Mouse (Mus musculus) hindbrain, postnatal 0 days (tissue): ENCODE results near the gene Dolpp1. TPM values are rescaled to one million over a fixed set of nuclear protein-coding genes. Genes with fewer than 3 reads are reported as not detected.

Experiments used
- ATAC-seq: fragments of 200-750 bp; cut with Nextera tagmentation; 2 replicates; pipeline ENCODE4 v1.8.0; 2017; ENCODE audit warnings: mild to moderate bottlenecking, moderate TSS enrichment, moderate library complexity
- DNase-seq: peaks from one replicate; pipeline ENCODE4 v3.0.0-alpha.2; 2015; ENCODE audit warnings: low spot score
- H3K27ac ChIP-seq: fragments of 300-500 bp; sonication (generic); 2 replicates; pipeline ENCODE4 v1.5.1; 2014; ENCODE audit warnings: mild to moderate bottlenecking
- H3K27me3 ChIP-seq: fragments of 300-500 bp; sonication (generic); 2 replicates; pipeline ENCODE4 v1.6.1; 2014; ENCODE audit warnings: low read length, mixed read lengths; ENCODE audit not compliant: insufficient read depth
- H3K36me3 ChIP-seq: fragments of 300-500 bp; sonication (generic); 2 replicates; pipeline ENCODE4 v1.6.1; 2014; ENCODE audit warnings: low read length, mixed read lengths; ENCODE audit not compliant: insufficient read depth
- H3K4me1 ChIP-seq: fragments of 300-500 bp; sonication (generic); 2 replicates; pipeline ENCODE4 v1.6.1; 2014; ENCODE audit warnings: antibody characterized with exemption, low read length, mixed read lengths; ENCODE audit not compliant: insufficient read depth
- H3K4me2 ChIP-seq: fragments of 300-500 bp; sonication (generic); 2 replicates; pipeline ENCODE4 v1.6.1; 2014; ENCODE audit warnings: low read depth, mild to moderate bottlenecking, low read length, moderate library complexity, mixed read lengths
- H3K4me3 ChIP-seq: fragments of 300-500 bp; sonication (generic); 2 replicates; pipeline ENCODE4 v1.5.1; 2014; ENCODE audit warnings: low read length
- H3K9ac ChIP-seq: fragments of 300-500 bp; sonication (generic); replicated peaks from 2 replicates; pipeline ENCODE4 v1.6.1; 2014; ENCODE audit warnings: mild to moderate bottlenecking, low read length, moderate library complexity, mixed read lengths
- H3K9me3 ChIP-seq: fragments of 300-500 bp; sonication (generic); 2 replicates; pipeline ENCODE4 v1.6.1; 2016; ENCODE audit warnings: low read length, mixed read lengths
- CTCF ChIP-seq: IDR thresholded peaks from 2 replicates; pipeline ENCODE4 v1.5.1; 2016; ENCODE audit warnings: antibody characterized with exemption, control low read depth, low read depth
- WGBS: fragments of 180-500 bp; shearing (Covaris S2); extraction: QIAGEN DNeasy Blood & Tissue Kit; methylation state at CpG from one replicate; pipeline ENCODE4 v1.1.7; 2014; 5-methylcytosine and 5-hydroxymethylcytosine counted together
- polyA plus RNA-seq: library from polyadenylated mRNA; unstranded; fragments of >200 nt; fragmentation: Nextera tagmentation; extraction: Ambion mirVana; gene quantifications from 2 replicates; pipeline ENCODE4 v1.2.1, GENCODE M21; 2015
- total RNA-seq: library from RNA; depleted of rRNA; stranded (reverse); fragments of >200 nt; gene quantifications from 2 replicates; pipeline ENCODE4 v1.2.3, GENCODE M21; 2014

Gene Dolpp1
- total and polyA plus RNA-seq, 2 experiments from 2014 or later: 49.4 to 119 TPM

- H3K9me3 ChIP-seq: no peaks in the 10 kb centered on the region
- H3K36me3 ChIP-seq: peaks cover 32% of the 10 kb centered on the region
- H3K9ac ChIP-seq: peak overlapping the region; percentile 6; the same call in 1 of the 2 replicates
- H3K27me3 ChIP-seq: no peaks in the 10 kb centered on the region
- H3K4me2 ChIP-seq: no peak overlapping the region
- WGBS: 14% methylated on average over 20 of the region's 20 CpGs
- DNase-seq (peak; percentile 36), ATAC-seq (peak; percentile 54; the same call in 1 of the 2 replicates)
- no peak overlapping the region for H3K4me3 ChIP-seq
- 0 out of 2 replicates have a peak, but pooled peaks have one; percentile 4 for TF ChIP-seq CTCF
- no peaks in the 10 kb centered on the region; the same call in 1 of the 2 replicates for H3K4me1 ChIP-seq
- H3K27ac ChIP-seq: peak overlapping the region; percentile 74
These were observed 7.4 kb downstream of the Dolpp1 start for GRCm38 (mm10) chr2:30399191-30400171.

DNA sequence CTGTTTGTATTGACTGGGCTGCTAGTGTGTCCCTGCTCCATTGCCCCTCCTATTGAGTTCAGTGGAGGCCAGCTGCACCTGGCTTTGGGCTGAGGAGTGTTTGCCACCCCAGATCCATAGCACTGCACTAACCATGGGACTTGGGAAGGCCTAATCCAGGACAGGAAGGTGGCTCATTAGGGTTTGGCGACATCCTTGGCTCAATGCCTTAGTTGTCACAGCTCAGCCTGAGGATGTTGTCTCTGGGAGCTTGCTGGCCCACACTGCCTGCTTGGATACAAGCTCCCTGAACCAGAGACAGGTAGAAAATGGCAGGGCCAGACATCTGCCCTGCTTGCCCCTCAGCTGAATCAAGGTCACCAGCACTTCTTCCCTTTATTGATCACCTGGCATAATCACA lies 9.5 kb downstream of the Dolpp1 start:
- WGBS: 53% methylated on average over 1 of the region's 1 CpGs
- ATAC-seq: no peak
- H3K4me2 ChIP-seq: no peak overlapping the region
- no peak overlapping the region for H3K9ac ChIP-seq
- H3K27ac ChIP-seq: no peak overlapping the region
- H3K27me3 ChIP-seq: no peaks in the 10 kb centered on the region
- no peak overlapping the region for H3K4me3 ChIP-seq
- no peaks in the 10 kb centered on the region; the same call in 1 of the 2 replicates for H3K4me1 ChIP-seq
- TF ChIP-seq CTCF: no peak
- no peaks in the 10 kb centered on the region for H3K9me3 ChIP-seq
- DNase-seq: no peak
- H3K36me3 ChIP-seq: peaks cover 42% of the 10 kb centered on the region

DNA sequence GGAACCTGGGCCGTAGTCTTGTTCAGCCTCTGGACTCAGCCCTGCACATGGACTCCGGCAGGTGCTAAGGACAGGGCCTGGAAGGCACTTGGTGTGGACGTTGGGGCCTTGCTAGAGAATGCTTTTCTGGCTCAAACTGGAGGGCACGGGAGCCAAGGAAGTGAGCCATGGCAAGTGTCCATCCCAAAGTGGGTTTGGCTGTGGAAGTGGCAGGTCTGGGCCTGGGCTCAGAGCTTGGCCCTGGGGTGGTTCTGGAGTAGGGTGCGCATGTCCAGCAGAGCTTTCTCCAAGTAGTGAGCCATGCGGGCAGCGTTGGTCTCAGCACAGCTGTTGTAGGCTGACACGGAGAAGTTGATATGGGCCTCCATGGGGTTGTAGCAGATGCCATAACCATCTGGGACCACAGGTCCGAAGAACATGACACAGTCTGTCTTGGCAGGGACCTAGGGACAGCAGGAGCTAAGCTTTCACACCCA lies 10.3 kb downstream of the Dolpp1 start:
- 66% methylated on average over 9 of the region's 9 CpGs for WGBS
- no peak for TF ChIP-seq CTCF
- no peaks in the 10 kb centered on the region for H3K27me3 ChIP-seq
- no peak overlapping the region for H3K4me2 ChIP-seq
- no peak overlapping the region for H3K9ac ChIP-seq
- H3K27ac ChIP-seq: no peak overlapping the region
- H3K4me3 ChIP-seq: no peak overlapping the region
- ATAC-seq (no peak), DNase-seq (peak; percentile 20)
- no peaks in the 10 kb centered on the region; the same call in 1 of the 2 replicates for H3K4me1 ChIP-seq
- H3K9me3 ChIP-seq: no peaks in the 10 kb centered on the region
- peaks cover 41% of the 10 kb centered on the region; the same call in 1 of the 2 replicates for H3K36me3 ChIP-seq

GRCm38 (mm10) chr2:30402843-30403242 lies 10.8 kb downstream of the Dolpp1 start:
- no peaks in the 10 kb centered on the region for H3K27me3 ChIP-seq
- TF ChIP-seq CTCF: no peak
- no peak for DNase-seq
- 60% methylated on average over 2 of the region's 2 CpGs for WGBS
- no peak overlapping the region for H3K4me3 ChIP-seq
- no peak overlapping the region for H3K4me2 ChIP-seq
- H3K4me1 ChIP-seq: no peaks in the 10 kb centered on the region; the same call in 1 of the 2 replicates
- no peak for ATAC-seq
- no peaks in the 10 kb centered on the region for H3K9me3 ChIP-seq
- peaks cover 41% of the 10 kb centered on the region for H3K36me3 ChIP-seq
- H3K27ac ChIP-seq: no peak overlapping the region
- no peak overlapping the region for H3K9ac ChIP-seq

GRCm38 (mm10) chr2:30403870-30404269 lies 11.8 kb downstream of the Dolpp1 start:
- Histone ChIP-seq H3K4me3 (no peak overlapping the region), H3K9ac (no peak overlapping the region), H3K36me3 (peaks cover 46% of the 10 kb centered on the region), H3K27me3 (no peaks in the 10 kb centered on the region), H3K4me2 (no peak overlapping the region), H3K4me1 (no peaks in the 10 kb centered on the region; the same call in 1 of the 2 replicates), H3K9me3 (no peaks in the 10 kb centered on the region), H3K27ac (no peak overlapping the region)
- TF ChIP-seq CTCF: no peak
- DNase-seq (no peak), ATAC-seq (no peak)
- WGBS: 80% methylated on average over 1 of the region's 1 CpGs

GRCm38 (mm10) chr2:30407221-30407620 lies 15.2 kb downstream of the Dolpp1 start:
- ATAC-seq (no peak), DNase-seq (no peak)
- Histone ChIP-seq H3K36me3 (peaks cover 54% of the 10 kb centered on the region), H3K27ac (no peak overlapping the region), H3K9ac (no peak overlapping the region), H3K27me3 (no peaks in the 10 kb centered on the region), H3K9me3 (no peaks in the 10 kb centered on the region), H3K4me2 (no peak overlapping the region), H3K4me3 (no peak overlapping the region), H3K4me1 (no peaks in the 10 kb centered on the region; the same call in 1 of the 2 replicates)
- 82% methylated on average over 2 of the region's 2 CpGs for WGBS
- no peak for TF ChIP-seq CTCF
